Mouse (Mus musculus) heart, postnatal 4 days (tissue): ENCODE results near the gene Slc17a1. TPM values are rescaled to one million over a fixed set of nuclear protein-coding genes. Genes with fewer than 3 reads are reported as not detected.
A peak's percentile ranks its signal among the peaks of the same experiment; 100 is the strongest.

ENCODE experiments used
- DNase-seq: peaks from one replicate; pipeline ENCODE4 v3.0.0; 2021
- total RNA-seq, 2 experiments: library from RNA; stranded (reverse); gene quantifications; 2 replicates each; pipeline ENCODE4 v1.2.3; 2021

Gene Slc17a1
- total RNA-seq: not detected

GRCm38 (mm10) chr13:23867405-23867804 lies at the start of gene Slc17a1:
Slc17a1 (plus strand) TSS chr13:23867750.
- DNase-seq: no peak

- DNase-seq: no peak
Observed at GRCm38 (mm10) chr13:23820179-23820940, 47.2 kb upstream of the Slc17a1 start.

GRCm38 (mm10) chr13:23822213-23822612 lies 45.3 kb upstream of the Slc17a1 start:
- DNase-seq: no peak

GRCm38 (mm10) chr13:23826606-23827005 lies 40.9 kb upstream of the Slc17a1 start:
- DNase-seq: no peak

- DNase-seq: peak; percentile 40
Observed at GRCm38 (mm10) chr13:23833053-23833452, 34.5 kb upstream of the Slc17a1 start.

GRCm38 (mm10) chr13:23834836-23835235 lies 32.7 kb upstream of the Slc17a1 start:
- DNase-seq: no peak

- DNase-seq: no peak
Observed at GRCm38 (mm10) chr13:23836630-23837029, 30.9 kb upstream of the Slc17a1 start.

- DNase-seq: no peak
Observed at GRCm38 (mm10) chr13:23839308-23839707, 28.2 kb upstream of the Slc17a1 start, which contains the start of gene Slc17a3. Slc17a3 (plus strand) TSS chr13:23839434.

- no peak for DNase-seq
Observed at GRCm38 (mm10) chr13:23845851-23846250, 21.7 kb upstream of the Slc17a1 start.

- DNase-seq: no peak
Observed at GRCm38 (mm10) chr13:23849299-23849698, 18.3 kb upstream of the Slc17a1 start.

GRCm38 (mm10) chr13:23856401-23856800 lies 11.1 kb upstream of the Slc17a1 start:
- DNase-seq: no peak

GRCm38 (mm10) chr13:23861815-23862214 lies 5.7 kb upstream of the Slc17a1 start:
- no peak for DNase-seq

- DNase-seq: peak; percentile 35
Observed at GRCm38 (mm10) chr13:23864711-23865110, 2.8 kb upstream of the Slc17a1 start.

GRCm38 (mm10) chr13:23866086-23866710 lies 1.4 kb upstream of the Slc17a1 start:
- DNase-seq: peak; percentile 19

GRCm38 (mm10) chr13:23867000-23867399 lies 550 bp upstream of the Slc17a1 start:
- DNase-seq: no peak

- no peak for DNase-seq
Observed at GRCm38 (mm10) chr13:23868790-23869533, 1.4 kb downstream of the Slc17a1 start.

- DNase-seq: no peak
Observed at GRCm38 (mm10) chr13:23869996-23870395, 2.4 kb downstream of the Slc17a1 start.

GRCm38 (mm10) chr13:23873141-23873540 lies 5.6 kb downstream of the Slc17a1 start:
- no peak for DNase-seq

GRCm38 (mm10) chr13:23879106-23879505 lies 11.6 kb downstream of the Slc17a1 start:
- no peak for DNase-seq

- no peak for DNase-seq
Observed at GRCm38 (mm10) chr13:23879636-23880035, 12.1 kb downstream of the Slc17a1 start.

GRCm38 (mm10) chr13:23885540-23885939 lies 18.0 kb downstream of the Slc17a1 start:
- peak; percentile 23 for DNase-seq

GRCm38 (mm10) chr13:23887026-23887725 lies 19.6 kb downstream of the Slc17a1 start:
- no peak for DNase-seq
